Mouse (Mus musculus): ENCODE results near the gene Clcn3. TPM values are rescaled to one million over a fixed set of nuclear protein-coding genes. Genes with fewer than 3 reads are reported as not detected.
A peak's percentile ranks its signal among the peaks of the same experiment; 100 is the strongest.

Gene Clcn3
- polyA plus RNA-seq, 1 experiment from 2014 or later, result 29.1 TPM

DNA sequence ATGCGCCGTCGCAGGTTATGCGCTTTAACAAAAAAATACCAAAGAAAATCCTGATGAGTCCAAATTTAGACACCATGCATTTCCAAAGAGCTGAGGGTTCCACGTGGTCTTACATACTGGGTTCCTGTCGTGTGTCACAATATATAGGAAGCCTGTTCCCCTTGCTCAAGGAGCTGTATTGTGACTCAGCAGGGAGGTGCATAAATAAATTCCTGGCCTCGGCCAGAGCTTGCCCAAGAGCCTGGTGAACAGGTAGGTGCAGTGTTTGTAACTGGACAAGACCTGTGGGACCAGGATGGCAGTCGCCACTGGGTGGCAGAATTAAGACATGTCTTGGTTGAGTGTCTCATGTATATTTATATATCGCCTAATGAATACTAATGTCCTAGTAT is 584 bp upstream of the Clcn3 start:
- Histone ChIP-seq H3K27ac (peak overlapping the region; percentile 93), H3K36me3 (ENCODE audit: insufficient read depth, low read length) (no peaks in the 10 kb centered on the region), H3K4me3 (replicated peaks; ENCODE audit: low read depth, low read length) (peak overlapping the region; percentile 69), H3K9ac (ENCODE audit: low read depth, low read length) (peak overlapping the region; percentile 77; the same call in 1 of the 2 replicates), H3K4me2 (ENCODE audit: low read length) (peak overlapping the region; percentile 94), H3K27me3 (ENCODE audit: insufficient read depth, low read length) (no peaks in the 10 kb centered on the region), H3K9me3 (replicated peaks; ENCODE audit: low read length) (no peaks in the 10 kb centered on the region), H3K4me1 (replicated peaks; ENCODE audit: insufficient read depth, low read length) (0 out of 2 replicates have a peak, but pooled peaks cover 9% of the 10 kb centered on the region)
- peak; percentile 68 for TF ChIP-seq CTCF (IDR thresholded peaks at IDR 0.05; ENCODE audit: low read depth)
- ATAC-seq (replicated peaks; ENCODE audit: low FRiP score, low read depth) (peak; percentile 69), DNase-seq (ENCODE audit: low spot score) (peak; percentile 66)
- 11% methylated on average over 9 of the region's 9 CpGs for WGBS

DNA sequence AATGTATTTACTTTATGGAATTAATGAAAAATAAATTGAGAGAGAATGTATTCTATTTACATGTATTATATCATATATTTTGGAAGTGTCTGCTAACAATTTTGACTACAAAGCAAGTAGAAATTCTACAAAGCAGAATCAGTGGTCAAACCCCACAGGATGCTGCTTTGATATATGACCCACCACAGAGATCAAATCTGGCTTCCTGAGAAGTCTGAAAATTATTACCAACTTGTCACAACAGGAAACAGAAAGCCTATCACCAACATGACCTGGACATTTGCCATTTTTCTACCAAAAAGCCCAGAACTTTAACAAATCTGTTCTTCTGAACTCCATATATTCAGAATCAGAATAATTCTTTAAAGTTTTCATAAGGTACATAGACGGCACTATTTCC is 1.7 kb downstream of the Clcn3 start:
- no peak for TF ChIP-seq CTCF (IDR thresholded peaks at IDR 0.05; ENCODE audit: low read depth)
- no peaks in the 10 kb centered on the region for H3K9me3 ChIP-seq (replicated peaks; ENCODE audit: low read length)
- H3K27ac ChIP-seq, result no peak overlapping the region
- H3K27me3 ChIP-seq (ENCODE audit: insufficient read depth, low read length), result no peaks in the 10 kb centered on the region
- ATAC-seq (replicated peaks; ENCODE audit: low FRiP score, low read depth), result no peak
- no peak overlapping the region for H3K9ac ChIP-seq (ENCODE audit: low read depth, low read length)
- peak overlapping the region; percentile 94 for H3K4me2 ChIP-seq (ENCODE audit: low read length)
- WGBS, result 18% methylated on average over 1 of the region's 1 CpGs
- H3K4me1 ChIP-seq (replicated peaks; ENCODE audit: insufficient read depth, low read length), result 0 out of 2 replicates have a peak, but pooled peaks cover 9% of the 10 kb centered on the region
- H3K4me3 ChIP-seq (replicated peaks; ENCODE audit: low read depth, low read length), result peak overlapping the region; percentile 69; the same call in 1 of the 2 replicates
- no peaks in the 10 kb centered on the region for H3K36me3 ChIP-seq (ENCODE audit: insufficient read depth, low read length)
- no peak for DNase-seq (ENCODE audit: low spot score)

DNA sequence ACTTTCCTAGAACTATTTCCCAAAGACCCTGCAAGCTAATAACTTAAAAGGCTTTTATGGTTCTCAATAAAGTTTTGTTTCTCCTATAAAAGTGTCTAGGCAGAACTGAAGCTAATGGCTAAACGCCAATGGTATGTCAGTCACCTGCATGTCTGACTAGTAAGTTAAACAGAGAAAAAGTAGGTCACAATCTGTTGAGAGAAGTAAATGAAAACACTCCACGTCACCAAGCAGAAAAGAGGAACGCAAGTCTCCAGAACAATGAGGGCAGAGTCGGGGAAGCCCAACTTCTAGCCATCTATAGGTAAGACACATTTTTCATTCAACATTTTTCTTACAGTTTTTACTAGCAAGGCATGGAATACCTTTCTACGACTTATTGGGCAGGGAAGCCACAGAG is 4.6 kb downstream of the Clcn3 start:
- ATAC-seq (replicated peaks; ENCODE audit: low FRiP score, low read depth) (no peak), DNase-seq (ENCODE audit: low spot score) (no peak)
- WGBS, result 62% methylated on average over 5 of the region's 5 CpGs
- Histone ChIP-seq H3K27me3 (ENCODE audit: insufficient read depth, low read length) (no peaks in the 10 kb centered on the region), H3K4me1 (replicated peaks; ENCODE audit: insufficient read depth, low read length) (0 out of 2 replicates have a peak, but pooled peaks cover 6% of the 10 kb centered on the region), H3K9me3 (replicated peaks; ENCODE audit: low read length) (no peaks in the 10 kb centered on the region), H3K36me3 (ENCODE audit: insufficient read depth, low read length) (no peaks in the 10 kb centered on the region), H3K4me2 (ENCODE audit: low read length) (no peak overlapping the region), H3K4me3 (replicated peaks; ENCODE audit: low read depth, low read length) (no peak overlapping the region), H3K9ac (ENCODE audit: low read depth, low read length) (no peak overlapping the region), H3K27ac (no peak overlapping the region)
- TF ChIP-seq CTCF (IDR thresholded peaks at IDR 0.05; ENCODE audit: low read depth), result no peak

DNA sequence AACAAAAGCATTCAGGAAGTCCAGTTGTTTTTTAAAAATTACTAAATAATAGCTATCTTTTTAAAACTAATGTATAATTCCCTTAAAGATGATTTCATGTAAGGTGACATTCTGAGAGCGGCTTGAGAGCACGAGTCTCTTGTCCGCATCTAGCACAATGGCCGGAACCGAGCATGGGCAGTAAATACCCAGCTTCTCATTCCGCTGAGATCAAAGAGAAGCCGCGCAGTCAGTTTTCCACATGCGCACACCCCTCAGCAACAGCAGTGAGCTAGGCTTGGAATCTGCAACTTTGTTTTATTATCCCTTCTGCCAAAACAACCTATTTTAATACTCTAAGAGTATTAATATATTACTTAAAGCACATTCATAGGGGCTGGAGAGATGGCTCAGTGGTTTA is 6.3 kb downstream of the Clcn3 start:
- DNase-seq (ENCODE audit: low spot score) (no peak), ATAC-seq (replicated peaks; ENCODE audit: low FRiP score, low read depth) (no peak)
- Histone ChIP-seq H3K27ac (no peak overlapping the region), H3K4me2 (ENCODE audit: low read length) (no peak overlapping the region), H3K4me1 (replicated peaks; ENCODE audit: insufficient read depth, low read length) (0 out of 2 replicates have a peak, but pooled peaks cover 4% of the 10 kb centered on the region), H3K4me3 (replicated peaks; ENCODE audit: low read depth, low read length) (no peak overlapping the region), H3K9me3 (replicated peaks; ENCODE audit: low read length) (no peaks in the 10 kb centered on the region), H3K9ac (ENCODE audit: low read depth, low read length) (no peak overlapping the region), H3K27me3 (ENCODE audit: insufficient read depth, low read length) (no peaks in the 10 kb centered on the region), H3K36me3 (ENCODE audit: insufficient read depth, low read length) (no peaks in the 10 kb centered on the region)
- WGBS, result 75% methylated on average over 9 of the region's 9 CpGs
- no peak for TF ChIP-seq CTCF (IDR thresholded peaks at IDR 0.05; ENCODE audit: low read depth)

DNA sequence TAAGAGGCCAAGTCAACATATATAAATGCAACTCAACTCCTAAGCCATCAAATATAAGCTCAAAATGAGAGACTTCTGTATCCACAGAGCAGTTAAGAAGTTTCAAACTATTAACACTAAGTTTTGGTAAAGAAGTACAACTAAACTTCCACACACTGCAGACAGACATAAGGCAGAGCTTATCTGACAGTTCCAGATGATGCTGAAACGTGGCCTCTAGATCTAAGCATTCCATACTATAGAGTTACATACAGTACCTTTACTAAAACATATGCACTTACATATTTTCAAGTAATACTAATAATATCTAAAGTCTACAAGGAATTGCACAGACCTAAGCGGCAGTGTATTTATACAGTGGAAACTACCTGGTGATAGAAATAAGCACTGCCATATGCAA is 8.3 kb downstream of the Clcn3 start:
- Histone ChIP-seq H3K36me3 (ENCODE audit: insufficient read depth, low read length) (no peaks in the 10 kb centered on the region), H3K9ac (ENCODE audit: low read depth, low read length) (no peak overlapping the region), H3K27me3 (ENCODE audit: insufficient read depth, low read length) (no peaks in the 10 kb centered on the region), H3K4me1 (replicated peaks; ENCODE audit: insufficient read depth, low read length) (no peaks in the 10 kb centered on the region), H3K27ac (no peak overlapping the region), H3K9me3 (replicated peaks; ENCODE audit: low read length) (no peaks in the 10 kb centered on the region), H3K4me2 (ENCODE audit: low read length) (no peak overlapping the region), H3K4me3 (replicated peaks; ENCODE audit: low read depth, low read length) (no peak overlapping the region)
- ATAC-seq (replicated peaks; ENCODE audit: low FRiP score, low read depth), result no peak
- WGBS, result 84% methylated on average over 2 of the region's 2 CpGs
- no peak for DNase-seq (ENCODE audit: low spot score)
- no peak for TF ChIP-seq CTCF (IDR thresholded peaks at IDR 0.05; ENCODE audit: low read depth)

DNA sequence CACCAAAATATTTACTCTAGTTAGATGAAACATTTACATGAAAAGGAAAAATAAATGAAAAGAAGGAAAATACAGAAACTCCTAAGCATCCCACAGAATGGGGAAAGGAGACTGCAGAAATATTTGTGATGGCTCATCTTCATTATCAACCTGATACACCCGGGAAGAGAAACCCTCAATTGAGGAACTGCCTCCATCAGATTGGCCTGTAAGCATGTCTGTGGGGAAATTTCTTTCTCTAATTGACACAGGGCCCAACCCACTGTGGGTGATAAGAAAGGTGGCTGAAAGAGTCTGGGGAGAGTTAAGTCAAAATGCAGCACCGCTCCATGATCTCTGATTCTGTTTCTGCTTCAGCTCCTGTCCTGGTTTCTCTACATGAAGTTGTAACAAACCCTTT is 9.7 kb downstream of the Clcn3 start:
- DNase-seq (ENCODE audit: low spot score) (no peak), ATAC-seq (replicated peaks; ENCODE audit: low FRiP score, low read depth) (no peak)
- H3K9me3 ChIP-seq (replicated peaks; ENCODE audit: low read length), result no peaks in the 10 kb centered on the region
- WGBS, result 87% methylated on average over 2 of the region's 2 CpGs
- H3K4me1 ChIP-seq (replicated peaks; ENCODE audit: insufficient read depth, low read length), result peaks cover 4% of the 10 kb centered on the region; the same call in 1 of the 2 replicates
- H3K36me3 ChIP-seq (ENCODE audit: insufficient read depth, low read length), result no peaks in the 10 kb centered on the region
- no peak for TF ChIP-seq CTCF (IDR thresholded peaks at IDR 0.05; ENCODE audit: low read depth)
- no peak overlapping the region for H3K4me2 ChIP-seq (ENCODE audit: low read length)
- H3K27me3 ChIP-seq (ENCODE audit: insufficient read depth, low read length), result no peaks in the 10 kb centered on the region
- no peak overlapping the region for H3K4me3 ChIP-seq (replicated peaks; ENCODE audit: low read depth, low read length)
- no peak overlapping the region for H3K9ac ChIP-seq (ENCODE audit: low read depth, low read length)
- no peak overlapping the region for H3K27ac ChIP-seq

DNA sequence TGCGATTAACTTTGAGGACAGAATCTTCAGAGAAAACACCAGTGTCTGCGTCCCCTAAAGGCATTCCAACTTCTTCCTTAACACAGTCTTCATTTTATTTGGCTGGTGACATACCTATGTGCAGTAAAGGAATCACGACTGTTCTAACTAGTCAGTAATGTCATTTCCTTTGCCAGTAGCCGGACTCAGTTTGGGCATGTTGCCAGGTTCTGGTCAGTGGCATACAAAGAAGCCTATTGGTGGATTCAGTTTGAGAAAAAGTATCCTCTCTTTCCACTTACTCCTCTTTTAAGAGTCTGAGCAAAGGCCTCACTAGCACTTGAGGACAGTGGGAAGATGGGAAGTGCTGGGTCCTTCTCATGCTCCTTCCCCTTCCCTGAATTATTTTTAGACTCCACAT is 11.3 kb downstream of the Clcn3 start:
- Histone ChIP-seq H3K4me1 (replicated peaks; ENCODE audit: insufficient read depth, low read length) (peaks cover 4% of the 10 kb centered on the region; the same call in 1 of the 2 replicates), H3K36me3 (ENCODE audit: insufficient read depth, low read length) (no peaks in the 10 kb centered on the region), H3K27me3 (ENCODE audit: insufficient read depth, low read length) (no peaks in the 10 kb centered on the region), H3K4me2 (ENCODE audit: low read length) (no peak overlapping the region), H3K4me3 (replicated peaks; ENCODE audit: low read depth, low read length) (no peak overlapping the region), H3K9me3 (replicated peaks; ENCODE audit: low read length) (no peaks in the 10 kb centered on the region), H3K9ac (ENCODE audit: low read depth, low read length) (no peak overlapping the region), H3K27ac (no peak overlapping the region)
- no peak for DNase-seq (ENCODE audit: low spot score)
- WGBS, result 63% methylated on average over 4 of the region's 4 CpGs
- no peak for TF ChIP-seq CTCF (IDR thresholded peaks at IDR 0.05; ENCODE audit: low read depth)
- no peak for ATAC-seq (replicated peaks; ENCODE audit: low FRiP score, low read depth)

All from kidney, postnatal 0 days (tissue).